Comparison of ENCODE assay signal across 22 mouse cellular contexts in genomic region chr9:107490146-107490545, GRCm38 (mm10). TPM values are rescaled to one million over a fixed set of nuclear protein-coding genes. Genes with fewer than 3 reads are reported as not detected.
DNase-seq lines count a peak whose midpoint lies in the region; ATAC-seq and TF ChIP-seq lines count a peak whose summit lies in the region.
"Had no signal": no experiment of that assay in that cellular context is flagged by ENCODE, and none has a peak within 500 bp of the region (broad histone marks: within the 10 kb centered on the region; RNA-seq: fewer than 3 reads in every experiment).

No protein-coding gene starts in this region.

- TF ChIP-seq EP300 in liver, embryonic 14.5 days (IDR thresholded peaks at IDR 0.05; ENCODE audit: low read depth) = no peak

- 65% methylated on average over 8 of the region's 8 CpGs for WGBS in hindbrain, embryonic 13.5 days
- 75% methylated on average over 8 of the region's 8 CpGs for WGBS in hindbrain, embryonic 11.5 days
- 61% methylated on average over 8 of the region's 8 CpGs for WGBS in embryonic facial prominence, embryonic 14.5 days
- 53% methylated on average over 8 of the region's 8 CpGs for WGBS in liver, embryonic 14.5 days (ENCODE audit: insufficient replicate concordance)

- H3K36me3 ChIP-seq in hindbrain, embryonic 13.5 days = no peaks in the 10 kb centered on the region
- H3K36me3 ChIP-seq in hindbrain, embryonic 11.5 days (ENCODE audit: control insufficient read depth, insufficient read depth, low read length) = no peaks in the 10 kb centered on the region
- H3K36me3 ChIP-seq in embryonic facial prominence, embryonic 14.5 days (ENCODE audit: control insufficient read depth, insufficient read depth, low read length) = no peaks in the 10 kb centered on the region
- H3K36me3 ChIP-seq in liver, embryonic 14.5 days (replicated peaks; ENCODE audit: control insufficient read depth, insufficient read depth, low read depth) = no peaks in the 10 kb centered on the region
- H3K36me3 ChIP-seq: embryonic facial prominence, embryonic 12.5 days; G1E; limb, embryonic 12.5 days; neural tube, embryonic 13.5 days had no signal

- DNase-seq in hindbrain, embryonic 11.5 days (ENCODE audit: low spot score) = no peak
- peak; percentile 8 for DNase-seq in NIH3T3 (ENCODE audit: low read depth)
- DNase-seq in embryonic facial prominence, embryonic 14.5 days (ENCODE audit: low spot score) = peak; percentile 58
- DNase-seq in liver, embryonic 14.5 days (ENCODE audit: low read depth in 3 of 3, low spot score in 3 of 3) = peak in 2 of 3 experiments; percentile 12 to 20
- DNase-seq in urinary bladder, adult 2 months (ENCODE audit: low spot score) = no peak
- no peak for DNase-seq in Muller cell, postnatal 12 days (ENCODE audit: inconsistent ontology term)
- DNase-seq: adrenal gland, adult 2 months; cerebellum, adult 11 months; cerebellum, postnatal 36 days; gastrocnemius, postnatal 36 days; kidney, adult 11 months; kidney, postnatal 14 days; lung, postnatal 14 days; thymus, postnatal 14 days had no signal

- ATAC-seq in hindbrain, embryonic 13.5 days (ENCODE audit: low FRiP score) = no peak
- ATAC-seq in hindbrain, embryonic 11.5 days (ENCODE audit: low FRiP score) = no peak
- no peak for ATAC-seq in embryonic facial prominence, embryonic 14.5 days (ENCODE audit: low read depth)
- peak; percentile 42; the same call in 1 of the 2 replicates for ATAC-seq in liver, embryonic 14.5 days (ENCODE audit: insufficient read depth)
- ATAC-seq: CD4-positive, CD25-positive, alpha-beta regulatory T cell, adult 4 months had no signal

- H3K4me2 ChIP-seq in hindbrain, embryonic 13.5 days = no peak overlapping the region
- H3K4me2 ChIP-seq in hindbrain, embryonic 11.5 days (replicated peaks; ENCODE audit: low read depth, low read length) = no peak overlapping the region
- no peak overlapping the region for H3K4me2 ChIP-seq in embryonic facial prominence, embryonic 14.5 days (ENCODE audit: low read depth, low read length)
- H3K4me2 ChIP-seq in liver, embryonic 14.5 days (ENCODE audit: low read depth) = peak overlapping the region; percentile 51
- H3K4me2 ChIP-seq: embryonic facial prominence, embryonic 12.5 days; hindbrain, embryonic 14.5 days; limb, embryonic 12.5 days; neural tube, embryonic 13.5 days had no signal

- no peaks in the 10 kb centered on the region for H3K9me3 ChIP-seq in hindbrain, embryonic 13.5 days
- H3K9me3 ChIP-seq in hindbrain, embryonic 11.5 days (ENCODE audit: control insufficient read depth, low read length) = no peaks in the 10 kb centered on the region
- no peaks in the 10 kb centered on the region for H3K9me3 ChIP-seq in embryonic facial prominence, embryonic 14.5 days (ENCODE audit: control insufficient read depth, low read length)
- H3K9me3 ChIP-seq in liver, embryonic 14.5 days (ENCODE audit: control insufficient read depth, low read length) = no peaks in the 10 kb centered on the region
- H3K9me3 ChIP-seq: embryonic facial prominence, embryonic 12.5 days; G1E; limb, embryonic 12.5 days; neural tube, embryonic 13.5 days had no signal

- no peak overlapping the region for H3K4me3 ChIP-seq in hindbrain, embryonic 13.5 days
- no peak overlapping the region for H3K4me3 ChIP-seq in hindbrain, embryonic 11.5 days (ENCODE audit: low read depth, low read length)
- no peak overlapping the region for H3K4me3 ChIP-seq in embryonic facial prominence, embryonic 14.5 days (ENCODE audit: low read depth, low read length)
- peak overlapping the region; percentile 14 to 33 for H3K4me3 ChIP-seq in liver, embryonic 14.5 days (ENCODE audit: insufficient read depth in 1 of 2, low read depth in 2 of 2, low read length in 2 of 2)
- H3K4me3 ChIP-seq: embryonic facial prominence, embryonic 12.5 days; limb, embryonic 12.5 days; neural tube, embryonic 13.5 days had no signal

- H3K9ac ChIP-seq in hindbrain, embryonic 13.5 days = no peak overlapping the region
- H3K9ac ChIP-seq in hindbrain, embryonic 11.5 days (ENCODE audit: low read depth, low read length) = no peak overlapping the region
- H3K9ac ChIP-seq in embryonic facial prominence, embryonic 14.5 days (ENCODE audit: low read depth, low read length) = no peak overlapping the region
- peak overlapping the region; percentile 24 for H3K9ac ChIP-seq in liver, embryonic 14.5 days (replicated peaks)
- H3K9ac ChIP-seq: embryonic facial prominence, embryonic 12.5 days; hindbrain, embryonic 14.5 days; limb, embryonic 12.5 days; neural tube, embryonic 13.5 days had no signal

- TF ChIP-seq CTCF in liver, embryonic 14.5 days (IDR thresholded peaks at IDR 0.05; ENCODE audit: low read depth) = no peak

- 0 out of 2 replicates have a peak overlapping the region, but pooled peaks have one; percentile 5 for H3K27ac ChIP-seq in hindbrain, embryonic 13.5 days
- no peak overlapping the region for H3K27ac ChIP-seq in hindbrain, embryonic 11.5 days (ENCODE audit: low read depth, low read length)
- no peak overlapping the region for H3K27ac ChIP-seq in embryonic facial prominence, embryonic 14.5 days (replicated peaks; ENCODE audit: low read depth, low read length)
- no peak overlapping the region for H3K27ac ChIP-seq in liver, embryonic 14.5 days
- H3K27ac ChIP-seq: embryonic facial prominence, embryonic 12.5 days; hindbrain, embryonic 14.5 days; limb, embryonic 12.5 days; neural tube, embryonic 13.5 days; stomach, postnatal 0 days had no signal

- H3K4me1 ChIP-seq in hindbrain, embryonic 13.5 days (replicated peaks) = peaks cover 68% of the 10 kb centered on the region
- H3K4me1 ChIP-seq in hindbrain, embryonic 11.5 days (replicated peaks; ENCODE audit: control insufficient read depth, insufficient read depth, low read length) = peaks cover 10% of the 10 kb centered on the region; the same call in 1 of the 2 replicates
- peaks cover 5% of the 10 kb centered on the region; the same call in 1 of the 2 replicates for H3K4me1 ChIP-seq in embryonic facial prominence, embryonic 14.5 days (ENCODE audit: control insufficient read depth, insufficient read depth, low read length)
- peaks cover 10 to 19% of the 10 kb centered on the region in 2 experiments for H3K4me1 ChIP-seq in liver, embryonic 14.5 days (replicated peaks; ENCODE audit: control insufficient read depth in 2 of 2, insufficient read depth in 2 of 2, low read length in 1 of 2)

- no peaks in the 10 kb centered on the region for H3K27me3 ChIP-seq in hindbrain, embryonic 13.5 days
- no peaks in the 10 kb centered on the region for H3K27me3 ChIP-seq in hindbrain, embryonic 11.5 days (ENCODE audit: control insufficient read depth, insufficient read depth, low read length)
- H3K27me3 ChIP-seq in embryonic facial prominence, embryonic 14.5 days (replicated peaks; ENCODE audit: control insufficient read depth, insufficient read depth, low read length) = no peaks in the 10 kb centered on the region
- no peaks in the 10 kb centered on the region for H3K27me3 ChIP-seq in liver, embryonic 14.5 days (ENCODE audit: control insufficient read depth, insufficient read depth, low read length)
- H3K27me3 ChIP-seq: embryonic facial prominence, embryonic 12.5 days; neural tube, embryonic 13.5 days had no signal

RNA-seq across cellular contexts. Expression of gene Tmem115, which starts 43.6 kb away (rescaled TPM):
- polyA plus RNA-seq in hindbrain, embryonic 13.5 days (2015; fragmentation: Nextera tagmentation; extraction: Ambion mirVana) = 44.7 and 46.0 TPM in 2 replicates
- polyA plus RNA-seq in hindbrain, embryonic 11.5 days (2014; fragmentation: Nextera tagmentation; extraction: Ambion mirVana) = 38.8 and 46.5 TPM in 2 replicates
- polyA plus RNA-seq in embryonic facial prominence, embryonic 14.5 days (2014; fragmentation: Nextera tagmentation; extraction: Ambion mirVana) = 53.1 and 56.1 TPM in 2 replicates
- 8.3 and 8.6 TPM in 2 replicates for polyA plus RNA-seq in liver, embryonic 14.5 days (2012; rRNA removed)
- 15.6 and 15.7 TPM in 2 replicates for polyA plus RNA-seq in liver, embryonic 14.5 days (2014; fragmentation: Nextera tagmentation; extraction: Ambion mirVana)
- 33.6 and 34.0 TPM in 2 replicates for polyA plus RNA-seq in urinary bladder, adult 2 months (2012; rRNA removed)

RNA-seq across cellular contexts. Expression of gene Cyb561d2, which starts 51.8 kb away (rescaled TPM):
- 38.9 and 39.1 TPM in 2 replicates for polyA plus RNA-seq in hindbrain, embryonic 13.5 days (2015; fragmentation: Nextera tagmentation; extraction: Ambion mirVana)
- 19.6 and 21.2 TPM in 2 replicates for polyA plus RNA-seq in hindbrain, embryonic 11.5 days (2014; fragmentation: Nextera tagmentation; extraction: Ambion mirVana)
- 24.7 and 27.0 TPM in 2 replicates for polyA plus RNA-seq in embryonic facial prominence, embryonic 14.5 days (2014; fragmentation: Nextera tagmentation; extraction: Ambion mirVana)
- polyA plus RNA-seq in liver, embryonic 14.5 days (2012; rRNA removed) = 9.8 and 12.1 TPM in 2 replicates
- 14.1 and 14.3 TPM in 2 replicates for polyA plus RNA-seq in liver, embryonic 14.5 days (2014; fragmentation: Nextera tagmentation; extraction: Ambion mirVana)
- 15.2 and 19.4 TPM in 2 replicates for polyA plus RNA-seq in urinary bladder, adult 2 months (2012; rRNA removed)

RNA-seq across cellular contexts. Expression of gene Nprl2, which starts 51.9 kb away (rescaled TPM):
- 68.6 and 71.1 TPM in 2 replicates for polyA plus RNA-seq in hindbrain, embryonic 13.5 days (2015; fragmentation: Nextera tagmentation; extraction: Ambion mirVana)
- polyA plus RNA-seq in hindbrain, embryonic 11.5 days (2014; fragmentation: Nextera tagmentation; extraction: Ambion mirVana) = 46.2 and 46.5 TPM in 2 replicates
- 35.0 and 35.4 TPM in 2 replicates for polyA plus RNA-seq in embryonic facial prominence, embryonic 14.5 days (2014; fragmentation: Nextera tagmentation; extraction: Ambion mirVana)
- polyA plus RNA-seq in liver, embryonic 14.5 days (2012; rRNA removed) = 10.5 and 12.9 TPM in 2 replicates
- polyA plus RNA-seq in liver, embryonic 14.5 days (2014; fragmentation: Nextera tagmentation; extraction: Ambion mirVana) = 9.2 and 10.2 TPM in 2 replicates
- polyA plus RNA-seq in urinary bladder, adult 2 months (2012; rRNA removed) = 26.6 and 35.2 TPM in 2 replicates

RNA-seq across cellular contexts. Expression of gene Zmynd10, which starts 57.0 kb away (rescaled TPM):
- 2.6 and 4.0 TPM in 2 replicates for polyA plus RNA-seq in hindbrain, embryonic 13.5 days (2015; fragmentation: Nextera tagmentation; extraction: Ambion mirVana)
- polyA plus RNA-seq in hindbrain, embryonic 11.5 days (2014; fragmentation: Nextera tagmentation; extraction: Ambion mirVana) = 3.7 and 5.0 TPM in 2 replicates
- polyA plus RNA-seq in embryonic facial prominence, embryonic 14.5 days (2014; fragmentation: Nextera tagmentation; extraction: Ambion mirVana) = 2.8 and 8.2 TPM in 2 replicates
- 0.19 and 0.25 TPM in 2 replicates for polyA plus RNA-seq in liver, embryonic 14.5 days (2012; rRNA removed)
- 0.20 and 0.28 TPM in 2 replicates for polyA plus RNA-seq in liver, embryonic 14.5 days (2014; fragmentation: Nextera tagmentation; extraction: Ambion mirVana)
- polyA plus RNA-seq in urinary bladder, adult 2 months (2012; rRNA removed) = 0.56 and 0.78 TPM in 2 replicates

Comparison
In these comparisons a context has a peak if more than half of its experiments do, and no peak if none do; other contexts are left out.
1. H3K4me3 ChIP-seq: peak in liver, embryonic 14.5 days (2 of 2); none in hindbrain, embryonic 13.5 days (single experiment), hindbrain, embryonic 11.5 days (single experiment) and embryonic facial prominence, embryonic 14.5 days (single experiment).
2. DNase-seq: peak in NIH3T3 (single experiment), embryonic facial prominence, embryonic 14.5 days (single experiment) and liver, embryonic 14.5 days (2 of 3); none in hindbrain, embryonic 11.5 days (single experiment), urinary bladder, adult 2 months (single experiment) and Muller cell, postnatal 12 days (single experiment).